Mouse (Mus musculus): Measurements from ENCODE around the gene Fgl2.

GRCm38 (mm10) chr5:21387340-21387739, 14.9 kb downstream of the Fgl2 start:
- TF ChIP-seq POLR2A (IDR thresholded peaks at IDR 0.05; ENCODE audit: borderline replicate concordance, insufficient read depth, low read length): no peak
- no peak for TF ChIP-seq CTCF (IDR thresholded peaks at IDR 0.05; ENCODE audit: borderline replicate concordance, insufficient read depth, low read depth, low read length)

Measured in cerebellum, adult 2 months (tissue).